Comparison of ENCODE assay signal across 13 mouse cellular contexts in the genomic region with DNA sequence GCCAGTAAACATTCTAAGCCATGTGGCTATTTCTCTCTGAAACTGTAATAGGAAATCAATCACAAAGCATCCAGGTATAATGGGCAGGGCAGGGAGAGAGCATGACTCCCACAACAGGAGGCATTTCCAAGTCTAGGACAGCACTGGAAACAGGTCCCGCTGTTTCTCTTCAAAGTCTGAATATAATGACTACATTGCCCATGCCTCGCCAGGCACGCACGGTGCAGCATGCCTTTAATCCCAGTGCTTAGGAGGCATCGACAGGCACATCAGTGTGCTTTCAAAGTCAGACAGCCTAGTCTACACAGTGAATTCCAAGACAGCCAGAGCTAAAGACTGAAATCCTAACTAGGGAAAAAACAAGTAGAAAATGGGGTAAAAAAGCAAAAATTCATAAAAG. TPM values are rescaled to one million over a fixed set of nuclear protein-coding genes. Genes with fewer than 3 reads are reported as not detected.
DNase-seq lines count a peak whose midpoint lies in the region; ATAC-seq and TF ChIP-seq lines count a peak whose summit lies in the region.
"Had no signal": no experiment of that assay in that cellular context is flagged by ENCODE, and none has a peak within 500 bp of the region (broad histone marks: within the 10 kb centered on the region; RNA-seq: fewer than 3 reads in every experiment).

No protein-coding gene starts in this region.

- TF ChIP-seq EP300 in liver, embryonic 14.5 days (IDR thresholded peaks at IDR 0.05; ENCODE audit: low read depth) = no peak

- H3K9ac ChIP-seq in ES-E14 (ENCODE audit: insufficient read depth, low read depth, low read length, poor library complexity, severe bottlenecking) = peak overlapping the region; percentile 64
- peak overlapping the region; percentile 56 for H3K9ac ChIP-seq in liver, embryonic 14.5 days (replicated peaks)

- no peaks in the 10 kb centered on the region for H3K27me3 ChIP-seq in liver, embryonic 14.5 days (ENCODE audit: control insufficient read depth, insufficient read depth, low read length)

- no peak for ATAC-seq in liver, embryonic 14.5 days (ENCODE audit: insufficient read depth)
- ATAC-seq: hindbrain, postnatal 0 days had no signal

- H3K4me3 ChIP-seq in gastrocnemius, adult 2 months = peak overlapping the region; percentile 33
- H3K4me3 ChIP-seq in left cerebral cortex, adult 2 months = no peak overlapping the region
- H3K4me3 ChIP-seq in ES-E14 (ENCODE audit: insufficient read depth in 1 of 2, low read depth in 1 of 2, low read length in 2 of 2, poor library complexity in 1 of 2, severe bottlenecking in 1 of 2) = peak overlapping the region in 1 of 2 experiments; percentile 46; a peak in 2 of 4 replicates
- H3K4me3 ChIP-seq in liver, embryonic 14.5 days (ENCODE audit: insufficient read depth in 1 of 2, low read depth in 2 of 2, low read length in 2 of 2) = no peak overlapping the region
- no peak overlapping the region for H3K4me3 ChIP-seq in lung, adult 2 months (replicated peaks; ENCODE audit: extremely low read depth, low read depth, low read length)
- H3K4me3 ChIP-seq: limb, embryonic 10.5 days had no signal

- no peak for TF ChIP-seq CTCF in gastrocnemius, adult 2 months (IDR thresholded peaks at IDR 0.05)
- no peak for TF ChIP-seq CTCF in left cerebral cortex, adult 2 months (IDR thresholded peaks at IDR 0.05)
- TF ChIP-seq CTCF in liver, embryonic 14.5 days (IDR thresholded peaks at IDR 0.05; ENCODE audit: low read depth) = no peak
- TF ChIP-seq CTCF in lung, adult 2 months (IDR thresholded peaks at IDR 0.05; ENCODE audit: insufficient read depth, low read length) = no peak

- no peak for DNase-seq in gastrocnemius, adult 2 months
- DNase-seq in gastrocnemius, adult 8-10 months (ENCODE audit: low spot score in 2 of 2) = no peak
- no peak for DNase-seq in left cerebral cortex, adult 2 months (ENCODE audit: extremely low spot score in 1 of 2, low spot score in 2 of 2)
- DNase-seq in left cerebral cortex, adult 11 months (ENCODE audit: low spot score) = no peak
- no peak for DNase-seq in ES-E14 (ENCODE audit: low read depth, low spot score)
- DNase-seq in liver, embryonic 14.5 days (ENCODE audit: low read depth in 3 of 3, low spot score in 3 of 3) = no peak
- no peak for DNase-seq in thymus, adult 18-20 months
- no peak for DNase-seq in lung, adult 2 months
- DNase-seq: adrenal gland, adult 8-10 months; kidney, postnatal 10 days; lung, postnatal 10 days had no signal

- intact Hi-C loops in gastrocnemius, adult 2 months (cut with DNase I) = no loop called here
- intact Hi-C loops in left cerebral cortex, adult 2 months (cut with DNase I) = no loop called here

- peak overlapping the region; percentile 82 for H3K27ac ChIP-seq in gastrocnemius, adult 2 months
- H3K27ac ChIP-seq in left cerebral cortex, adult 2 months = peak overlapping the region; percentile 17; the same call in 1 of the 2 replicates
- peak overlapping the region; percentile 52 for H3K27ac ChIP-seq in ES-E14 (ENCODE audit: insufficient read depth, low read depth, low read length, poor library complexity, severe bottlenecking)
- peak overlapping the region; percentile 94 for H3K27ac ChIP-seq in liver, embryonic 14.5 days
- H3K27ac ChIP-seq: hindbrain, postnatal 0 days; limb, embryonic 10.5 days had no signal

- H3K4me2 ChIP-seq in liver, embryonic 14.5 days (ENCODE audit: low read depth) = peak overlapping the region; percentile 59

- WGBS in liver, embryonic 14.5 days (ENCODE audit: insufficient replicate concordance) = 85% methylated on average over 5 of the region's 5 CpGs
- 54% methylated on average over 5 of the region's 5 CpGs for WGBS in lung, adult 2 months

- peaks cover 20% of the 10 kb centered on the region for H3K36me3 ChIP-seq in ES-E14 (ENCODE audit: control insufficient read depth, insufficient read depth, low read length, poor library complexity, severe bottlenecking)
- peaks cover 68% of the 10 kb centered on the region for H3K36me3 ChIP-seq in liver, embryonic 14.5 days (replicated peaks; ENCODE audit: control insufficient read depth, insufficient read depth, low read depth)

- H3K9me3 ChIP-seq in ES-E14 (ENCODE audit: control insufficient read depth, insufficient read depth, low read depth, low read length) = no peaks in the 10 kb centered on the region
- H3K9me3 ChIP-seq in liver, embryonic 14.5 days (ENCODE audit: control insufficient read depth, low read length) = no peaks in the 10 kb centered on the region
- H3K9me3 ChIP-seq: limb, embryonic 10.5 days had no signal

- no peak for TF ChIP-seq POLR2A in lung, adult 2 months (IDR thresholded peaks at IDR 0.05; ENCODE audit: borderline replicate concordance, extremely low read depth, low read depth, low read length)

- H3K4me1 ChIP-seq in ES-E14 (ENCODE audit: control insufficient read depth in 2 of 2, insufficient read depth in 2 of 2, low read length in 2 of 2, poor library complexity in 1 of 2) = peaks cover 4 to 10% of the 10 kb centered on the region in 2 experiments; a peak in 2 of 4 replicates
- H3K4me1 ChIP-seq in liver, embryonic 14.5 days (replicated peaks; ENCODE audit: control insufficient read depth in 2 of 2, insufficient read depth in 2 of 2, low read length in 1 of 2) = peaks cover 20 to 29% of the 10 kb centered on the region in 2 experiments
- H3K4me1 ChIP-seq in lung, adult 2 months (ENCODE audit: control insufficient read depth, insufficient read depth, low read length) = peaks cover 14% of the 10 kb centered on the region

- in situ Hi-C loops in ES-E14 (cut with MboI; ENCODE audit: low sequenced_read_pairs in 2 of 2, unreplicated experiment in 2 of 2) = no loop called here

TF ChIP-seq in ES-E14, 5 proteins besides CTCF, POLR2A, EP300 and RAD21:
- no peak for TF ChIP-seq ZNF384 (IDR thresholded peaks at IDR 0.05; ENCODE audit: low read depth, low read length)
- no peak for TF ChIP-seq ZC3H11A (IDR thresholded peaks at IDR 0.05; ENCODE audit: borderline replicate concordance, low read depth, low read length)
- TF ChIP-seq MAFK (IDR thresholded peaks at IDR 0.05; ENCODE audit: insufficient read depth, low read depth, low read length) = no peak
- no peak for TF ChIP-seq HCFC1 (IDR thresholded peaks at IDR 0.05; ENCODE audit: borderline replicate concordance, insufficient read depth, low read length)

RNA-seq across cellular contexts. Expression of gene Chd2, which starts 24.8 kb away (rescaled TPM):
- total RNA-seq in gastrocnemius, adult 2 months (2021) = 10 to 100 TPM; 40.7 to 48.4 TPM
- total RNA-seq in gastrocnemius, adult 8-10 months (2022) = 10 to 100 TPM; 41.6 to 49.5 (median 45.0) TPM
- total RNA-seq in left cerebral cortex, adult 2 months (2021) = 10 to 100 TPM; 57.4 to 60.3 TPM
- total RNA-seq in ES-E14 (2012; rRNA removed) = 46.6 and 70.8 TPM in 2 replicates
- polyA plus RNA-seq in liver, embryonic 14.5 days (2012; rRNA removed) = 12.0 and 13.1 TPM in 2 replicates
- polyA plus RNA-seq in liver, embryonic 14.5 days (2014; fragmentation: Nextera tagmentation; extraction: Ambion mirVana) = 14.8 and 17.4 TPM in 2 replicates
- 41.0 and 48.5 TPM in 2 replicates for polyA plus RNA-seq in lung, adult 2 months (2012; rRNA removed)

Comparison
In these comparisons a context has a peak if more than half of its experiments do, and no peak if none do; other contexts are left out.
1. H3K27ac ChIP-seq: peak in every context shown above with its lines; median percentile 94 in liver, embryonic 14.5 days; 82 in gastrocnemius, adult 2 months; 52 in ES-E14; 17 in left cerebral cortex, adult 2 months.